Mouse (Mus musculus): ENCODE measurements around the gene Olfr1180.
"Not testable (repeated sequence)": the region's sequence is repeated elsewhere in the genome, so short reads cannot be mapped to it uniquely, and the experiment has no call there.

Olfr1180 gene

DNA sequence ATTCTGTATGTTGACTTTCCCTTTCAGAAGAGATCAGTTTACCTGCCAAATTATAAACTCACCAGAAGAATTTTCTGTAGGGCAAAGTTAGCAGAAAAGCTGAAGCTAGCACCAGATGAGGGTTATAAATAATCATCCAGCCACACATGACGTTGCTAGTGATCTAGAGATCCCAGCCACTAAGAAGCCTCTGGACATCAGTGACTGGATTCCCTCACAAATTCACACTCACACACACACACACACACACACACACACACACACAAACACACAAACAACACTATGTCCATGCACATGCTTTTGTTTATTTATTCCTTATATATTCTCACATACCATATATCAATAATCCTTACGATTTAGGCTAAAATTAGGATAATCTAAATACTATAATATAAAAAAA, at the start of gene Olfr1180:
Gene Olfr1180 (minus strand): TSS at position 101 of the 400 bp plus-strand sequence.
- DNase-seq (ENCODE audit: low read depth in 2 of 2, low spot score in 2 of 2): no peak

DNA sequence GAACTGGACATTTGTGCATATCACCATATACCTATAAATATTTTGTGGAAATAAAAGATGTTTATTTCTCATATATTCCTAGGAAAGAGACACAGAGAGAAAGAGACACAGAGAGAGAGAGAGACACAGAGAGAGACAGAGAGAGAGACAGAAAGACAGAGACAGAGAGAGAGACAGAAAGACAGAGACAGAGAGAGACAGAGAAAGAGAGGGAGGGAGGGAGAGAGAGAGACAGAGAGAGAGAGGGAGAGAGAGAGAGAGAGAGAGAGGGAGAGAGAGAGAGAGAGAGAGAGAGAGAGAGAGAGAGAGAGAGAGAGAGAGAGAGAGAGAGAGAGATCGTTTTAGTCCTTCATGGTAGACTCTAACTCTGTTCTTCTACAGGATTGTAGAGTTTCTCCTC, 35.6 kb upstream of the Olfr1180 start, which contains the start of gene Olfr1183:
Gene Olfr1183 (plus strand): TSS at position 301 of the 400 bp plus-strand sequence.
- not testable (repeated sequence) for DNase-seq (ENCODE audit: low read depth in 2 of 2, low spot score in 2 of 2)

DNA sequence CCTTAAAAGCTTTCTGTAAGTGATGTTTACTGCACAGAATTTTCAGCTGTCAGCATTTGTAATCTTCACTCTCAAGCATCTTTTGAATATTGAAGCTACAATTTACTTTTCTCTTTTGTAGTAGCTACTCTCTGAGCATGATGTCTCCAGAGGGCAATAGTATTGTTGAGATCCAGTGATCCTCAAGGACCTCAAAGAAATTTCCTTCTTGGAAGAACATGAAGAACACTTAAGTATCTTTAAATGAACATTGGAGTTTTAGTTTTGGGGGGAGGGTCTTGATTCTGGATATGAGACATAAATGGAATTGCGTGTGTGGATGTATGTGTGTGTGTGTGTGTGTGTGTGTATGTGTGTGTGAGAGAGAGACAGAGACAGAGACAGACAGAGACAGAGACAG, 30.1 kb upstream of the Olfr1180 start, which contains the start of gene Gm13757:
Gene Gm13757 (minus strand): TSS at position 101 of the 400 bp plus-strand sequence.
- DNase-seq (ENCODE audit: low read depth in 2 of 2, low spot score in 2 of 2): no peak

DNA sequence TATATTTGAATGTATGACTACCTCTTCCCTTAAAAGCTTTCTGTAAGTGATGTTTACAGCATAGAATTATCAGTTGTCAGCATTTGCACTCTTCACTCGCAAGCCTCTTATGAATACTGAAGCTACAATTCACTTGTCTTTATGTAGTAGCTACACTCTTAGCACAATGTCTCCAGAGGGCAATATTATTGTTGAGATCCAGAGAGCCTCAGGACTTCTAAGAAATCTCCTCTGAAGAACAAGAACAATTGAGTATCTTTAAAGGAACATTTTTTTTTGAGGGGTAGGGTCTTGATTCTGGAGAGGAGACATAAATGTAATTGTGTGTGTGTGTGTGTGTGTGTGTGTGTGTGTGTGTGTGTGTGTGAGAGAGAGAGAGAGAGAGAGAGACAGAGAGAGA, 7.1 kb upstream of the Olfr1180 start, which contains the start of gene Olfr1181:
Gene Olfr1181 (minus strand): TSS at position 101 of the 400 bp plus-strand sequence.
- no peak for DNase-seq (ENCODE audit: low read depth in 2 of 2, low spot score in 2 of 2)

DNA sequence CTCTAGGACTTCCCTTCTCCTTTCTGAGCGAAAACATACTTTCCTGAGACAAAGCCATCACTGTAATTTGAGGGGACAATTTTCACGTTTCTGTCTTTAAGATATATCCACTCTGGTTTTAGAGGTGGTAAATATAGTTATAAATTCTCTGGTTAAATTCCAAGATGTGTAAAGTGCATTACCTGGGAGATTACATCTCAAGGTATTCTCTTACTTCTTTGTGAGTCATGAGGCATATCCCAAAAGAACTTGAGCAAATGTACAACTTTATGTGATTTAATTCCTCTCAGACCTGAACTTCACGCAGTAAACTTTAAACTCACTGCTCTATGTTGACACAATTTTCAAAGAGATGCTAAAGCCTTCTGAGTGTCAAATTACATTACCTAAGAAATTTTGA, 12.6 kb downstream of the Olfr1180 start, which contains the start of gene Olfr1179:
Gene Olfr1179 (minus strand): TSS at position 101 of the 400 bp plus-strand sequence.
- no peak for DNase-seq (ENCODE audit: low read depth in 2 of 2, low spot score in 2 of 2)

DNA sequence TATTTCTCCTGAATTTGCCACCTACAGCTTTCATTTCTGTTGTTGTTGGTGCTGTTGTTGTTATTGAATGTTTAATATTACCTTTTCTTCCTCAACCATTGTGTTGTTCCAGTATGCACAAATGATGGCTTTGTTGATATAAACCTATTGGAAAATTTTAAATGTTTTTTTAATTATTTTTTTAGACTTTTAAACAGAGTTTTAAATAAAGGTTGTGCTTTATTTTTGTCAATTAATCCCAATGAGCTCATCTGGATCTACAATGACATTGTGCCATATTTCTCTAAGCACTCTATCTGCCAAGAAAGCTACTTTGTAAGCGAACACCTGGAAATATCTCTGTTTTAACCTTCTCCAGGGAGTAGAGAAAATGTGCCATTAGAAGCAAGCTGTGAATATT, 32.2 kb downstream of the Olfr1180 start, which contains the start of gene Olfr1178:
Gene Olfr1178 (plus strand): TSS at position 301 of the 400 bp plus-strand sequence.
- no peak for DNase-seq (ENCODE audit: low read depth in 2 of 2, low spot score in 2 of 2)

All from CD8-positive naive resting alpha-beta T cell, adult 2 months (primary cell).